Mouse (Mus musculus): ENCODE data around the gene Calr3. TPM values are rescaled to one million over a fixed set of nuclear protein-coding genes. Genes with fewer than 3 reads are reported as not detected.
A peak's percentile ranks its signal among the peaks of the same experiment; 100 is the strongest.

Calr3 gene
- total RNA-seq, 2 experiments from 2014 or later = 0.67 to 1.2 TPM

GRCm38 (mm10) chr8:72438248-72439015 is 5.2 kb downstream of the Calr3 start:
- no peak for DNase-seq (ENCODE audit: low spot score in 2 of 2)

DNA sequence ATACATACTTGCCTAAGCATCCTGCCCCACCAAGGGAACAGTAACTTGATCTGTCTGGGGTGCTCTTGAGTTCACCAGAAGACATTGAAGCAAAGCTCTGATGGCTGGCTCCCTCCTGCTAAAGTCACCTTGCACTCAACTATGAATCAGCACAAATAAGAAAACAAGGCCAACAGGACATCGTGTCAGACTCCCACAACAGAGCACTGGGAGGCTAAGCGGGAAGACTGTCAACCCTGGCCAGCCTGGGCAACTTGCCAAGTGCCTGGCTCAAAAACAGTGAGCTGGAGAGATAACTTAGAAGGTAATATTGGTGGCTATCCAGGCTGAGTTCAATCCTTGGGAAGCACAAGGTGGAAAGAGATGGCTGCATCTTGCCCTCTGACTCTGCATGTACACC is 8.7 kb downstream of the Calr3 start:
- no peak for DNase-seq (ENCODE audit: low spot score in 2 of 2)

DNA sequence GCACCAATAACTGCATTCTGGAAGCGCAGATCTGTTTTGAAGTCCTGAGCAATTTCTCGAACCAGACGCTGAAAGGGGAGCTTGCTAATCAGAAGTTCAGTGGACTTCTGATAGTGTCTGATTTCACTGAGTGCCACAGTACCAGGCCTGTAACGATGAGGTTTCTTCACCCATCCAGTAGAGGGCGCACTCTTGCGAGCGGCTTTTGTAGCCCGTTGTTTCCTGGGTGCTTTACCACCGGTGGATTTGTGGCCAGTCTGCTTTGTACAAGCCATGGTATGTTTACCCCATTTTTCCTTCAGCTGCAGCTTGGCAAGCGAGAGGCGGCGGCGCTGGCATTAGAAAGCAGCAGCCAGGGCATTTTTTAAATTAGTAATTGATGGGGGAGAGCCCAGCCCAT is 14.0 kb downstream of the Calr3 start:
- DNase-seq (ENCODE audit: low spot score in 2 of 2) = no peak

GRCm38 (mm10) chr8:72422926-72423325 is 20.7 kb downstream of the Calr3 start:
- no peak for DNase-seq (ENCODE audit: low spot score in 2 of 2)

GRCm38 (mm10) chr8:72421362-72422335 is 22.0 kb downstream of the Calr3 start, which contains the start of gene Eps15l1:
Gene Eps15l1 (minus strand): TSS chr8:72421460.
- peak; percentile 97 to 98 for DNase-seq (ENCODE audit: low spot score in 2 of 2)

- peak; percentile 54 to 69 for DNase-seq (ENCODE audit: low spot score in 2 of 2)
These were observed 22.9 kb downstream of the Calr3 start for GRCm38 (mm10) chr8:72420571-72421361.

GRCm38 (mm10) chr8:72418073-72418472 is 25.6 kb downstream of the Calr3 start:
- no peak for DNase-seq (ENCODE audit: low spot score in 2 of 2)

GRCm38 (mm10) chr8:72415252-72415651 is 28.4 kb downstream of the Calr3 start:
- no peak for DNase-seq (ENCODE audit: low spot score in 2 of 2)

- no peak for DNase-seq (ENCODE audit: low spot score in 2 of 2)
These were observed 29.8 kb downstream of the Calr3 start for GRCm38 (mm10) chr8:72413839-72414238.

DNA sequence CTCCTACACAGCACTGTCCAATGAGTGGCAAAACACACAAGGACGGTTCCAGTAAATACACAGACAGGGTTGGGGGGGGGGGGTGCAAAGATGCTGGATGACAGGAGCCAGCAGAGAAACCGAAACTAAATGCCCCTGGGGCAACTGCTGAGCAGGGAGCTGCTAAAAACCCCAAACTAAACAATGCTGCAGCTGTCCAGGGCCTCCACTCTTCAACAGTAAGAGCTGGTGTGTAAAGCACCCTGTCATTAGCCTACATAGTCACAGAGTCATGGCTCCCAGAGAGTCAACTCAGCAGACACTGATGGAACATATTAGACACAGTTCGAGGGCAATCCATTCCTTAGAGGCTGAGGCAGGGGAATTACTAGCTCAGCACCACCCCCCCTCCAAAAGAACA is 34.2 kb downstream of the Calr3 start:
- no peak for DNase-seq (ENCODE audit: low spot score in 2 of 2)

- DNase-seq (ENCODE audit: low spot score in 2 of 2) = no peak
These were observed 35.8 kb downstream of the Calr3 start for GRCm38 (mm10) chr8:72407878-72408277.

DNA sequence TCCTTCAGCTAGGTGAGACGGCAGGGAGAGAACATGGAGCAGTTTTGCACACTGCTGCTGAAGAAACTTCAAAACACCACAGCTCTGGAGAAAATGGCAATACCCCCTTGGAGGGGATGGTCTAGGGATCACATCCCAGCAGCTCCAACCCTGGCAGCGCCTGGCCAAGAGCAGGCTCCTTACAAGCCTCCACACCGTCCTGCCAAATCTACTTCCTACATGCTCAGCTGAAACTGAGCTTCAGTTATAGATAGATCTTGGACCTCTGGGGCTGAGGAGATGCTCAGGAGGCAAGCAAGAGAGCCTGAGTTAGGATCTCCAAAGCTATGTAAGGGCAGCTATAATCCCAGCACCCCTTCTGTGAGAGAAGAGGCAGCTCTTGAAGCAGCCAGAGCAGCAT is 40.7 kb downstream of the Calr3 start:
- no peak for DNase-seq (ENCODE audit: low spot score in 2 of 2)

DNA sequence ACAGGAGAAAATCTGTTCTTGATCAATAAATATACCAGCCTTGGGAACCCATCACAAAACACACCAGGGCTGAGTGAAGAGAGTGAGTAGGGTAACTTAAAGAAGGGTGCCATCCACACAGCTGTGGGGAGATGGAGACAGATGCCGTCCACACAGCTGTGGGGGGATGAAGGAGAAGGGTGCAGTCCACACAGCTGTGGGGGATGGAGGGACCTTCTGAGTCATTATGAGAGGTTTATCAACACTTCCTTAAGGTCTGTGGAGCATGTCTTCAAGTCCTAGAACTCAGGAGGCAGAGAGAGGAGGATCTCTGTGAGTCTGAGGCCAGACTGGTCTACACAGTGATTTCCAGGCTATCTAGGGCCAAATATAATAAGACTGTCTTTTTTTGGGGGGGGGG is 42.3 kb downstream of the Calr3 start:
- DNase-seq (ENCODE audit: low spot score in 2 of 2) = no peak

DNA sequence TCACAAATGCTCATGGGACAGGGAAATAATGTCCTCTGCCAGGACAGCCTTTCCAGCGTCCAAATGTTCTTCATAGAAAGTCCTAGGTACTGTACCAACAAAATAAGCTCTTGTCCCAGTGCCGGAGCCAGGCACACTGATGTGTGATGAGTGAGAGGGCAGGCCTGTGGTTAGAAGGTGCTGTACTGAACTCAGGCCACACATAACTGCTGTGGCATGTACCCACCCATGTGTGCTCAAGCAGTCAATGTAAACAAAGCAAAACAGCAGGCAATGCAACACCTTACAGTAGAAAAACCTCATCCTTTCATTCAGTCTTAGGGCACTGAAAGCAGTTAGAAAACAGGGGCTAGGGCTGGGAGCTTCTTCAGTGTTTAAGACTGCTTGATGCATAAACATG is 57.9 kb downstream of the Calr3 start:
- no peak for DNase-seq (ENCODE audit: low spot score in 2 of 2)

- peak in 1 of 2 experiments; percentile 22 for DNase-seq (ENCODE audit: low spot score in 2 of 2)
These were observed 61.3 kb downstream of the Calr3 start for GRCm38 (mm10) chr8:72382395-72382794.

DNA sequence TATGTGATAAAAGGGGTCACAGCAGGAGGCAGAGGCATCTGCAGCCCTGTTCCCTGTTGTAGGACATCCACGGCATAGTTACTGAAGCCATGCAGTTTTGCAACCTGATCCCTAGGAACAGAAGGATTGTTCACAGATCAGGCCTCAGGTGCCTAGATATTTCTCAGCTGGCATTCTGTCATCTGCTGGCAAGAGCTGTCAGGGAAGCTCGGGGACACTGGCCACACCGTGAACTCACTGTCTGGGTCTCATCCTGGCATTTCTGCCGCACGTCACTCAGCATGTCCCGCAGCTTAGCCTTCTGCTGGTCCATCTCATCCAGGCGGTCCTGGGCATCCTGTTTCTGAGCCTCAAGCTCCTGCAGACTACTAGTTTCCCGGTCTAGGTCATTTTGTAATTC is 63.0 kb downstream of the Calr3 start:
- DNase-seq (ENCODE audit: low spot score in 2 of 2) = no peak

DNA sequence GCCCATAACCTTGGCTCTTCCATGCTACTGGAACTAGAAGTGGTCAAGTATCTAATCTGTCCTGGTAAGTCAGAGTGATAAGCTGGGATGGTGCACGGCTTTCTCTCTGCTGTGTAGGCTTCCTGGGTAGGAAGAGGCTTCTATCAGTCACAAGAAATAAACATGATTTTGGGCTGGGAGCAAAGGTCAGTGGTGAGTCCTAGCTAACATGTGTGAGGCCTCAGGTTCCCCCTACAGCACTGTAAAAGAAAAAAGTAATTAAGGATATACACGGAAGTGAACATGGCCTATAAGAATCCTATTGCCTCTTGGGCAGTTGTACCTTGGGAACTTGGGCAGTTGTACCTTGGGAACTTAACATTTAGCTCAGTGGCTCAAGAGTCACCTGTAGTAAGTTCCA is 66.8 kb downstream of the Calr3 start:
- no peak for DNase-seq (ENCODE audit: low spot score in 2 of 2)

GRCm38 (mm10) chr8:72376309-72376708 is 67.4 kb downstream of the Calr3 start:
- no peak for DNase-seq (ENCODE audit: low spot score in 2 of 2)

DNA sequence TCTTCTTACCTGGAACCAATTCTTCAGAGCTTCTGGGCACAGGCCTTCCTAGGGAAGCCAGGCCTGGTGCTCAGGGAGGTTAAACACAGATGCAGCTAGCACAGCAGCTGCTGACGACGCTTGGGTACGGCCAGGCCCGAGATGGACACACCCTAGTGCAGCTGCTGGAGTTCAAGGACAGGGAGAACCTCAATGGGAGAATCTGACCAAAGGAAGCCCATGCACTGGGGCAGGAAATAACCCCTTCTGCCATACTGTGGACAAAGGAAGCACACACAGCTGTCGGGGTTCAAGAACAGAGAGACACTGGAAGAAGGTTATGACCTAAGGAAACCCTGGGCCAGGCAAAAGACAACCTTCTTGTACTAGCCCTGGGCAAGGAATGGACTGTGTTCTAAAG is 68.5 kb downstream of the Calr3 start:
- DNase-seq (ENCODE audit: low spot score in 2 of 2) = no peak
